Mouse (Mus musculus) heart, adult 9 months (tissue): Measurements from ENCODE around the gene Glod4.

Experiments
- DNase-seq, 2 experiments: peaks; one replicate each; pipeline ENCODE4 v3.0.0; 2022; ENCODE audit warnings: low spot score in 2 of 2

Gene Glod4

DNA sequence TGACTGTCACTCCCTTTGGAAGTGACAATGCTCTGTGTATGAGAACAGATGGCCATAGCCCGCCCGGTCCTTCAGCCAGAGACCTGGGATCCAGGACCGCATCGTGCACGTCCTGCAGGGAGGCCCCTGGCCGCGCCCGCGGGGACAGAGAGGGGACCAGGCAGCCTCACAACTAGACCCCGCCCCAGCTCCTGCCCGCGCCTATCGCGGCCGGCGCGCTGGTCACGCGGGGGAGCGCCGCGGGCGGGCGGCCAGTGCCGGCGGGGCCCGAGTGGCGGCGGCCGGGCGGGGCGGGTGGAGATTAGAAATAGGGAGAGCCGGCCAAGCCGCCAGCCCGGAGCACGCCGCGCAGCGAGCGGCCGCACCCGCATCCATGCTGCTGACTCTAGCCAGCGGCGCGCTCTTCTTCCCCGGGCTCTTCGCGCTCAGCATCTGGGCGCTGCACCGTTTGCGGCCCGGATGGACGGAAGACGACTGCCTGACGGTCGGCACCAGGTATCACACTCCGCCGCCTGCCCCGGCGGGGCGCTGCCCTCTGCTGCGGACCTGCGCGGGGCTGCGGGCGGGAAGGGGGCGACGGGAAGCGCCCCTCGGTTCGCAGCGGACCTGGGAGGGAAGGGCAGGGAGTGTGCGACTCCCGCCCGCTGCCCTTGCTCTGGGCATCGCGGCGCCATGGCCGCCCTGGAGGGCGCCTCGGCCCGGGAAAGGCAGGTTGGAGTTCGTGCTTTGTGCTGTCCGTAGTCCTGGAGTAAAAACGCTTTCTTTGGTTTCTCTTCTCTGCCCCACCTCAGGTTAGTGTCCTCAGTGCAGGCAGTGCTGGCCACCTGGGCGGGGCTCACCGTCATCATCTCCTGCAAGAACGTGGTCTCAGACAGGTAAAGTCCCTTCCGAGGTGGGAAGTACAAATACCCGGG is 41.5 kb downstream of the Glod4 start:
- peak; percentile 91 to 92 for DNase-seq

GRCm38 (mm10) chr11:76196977-76197469 is 46.5 kb downstream of the Glod4 start:
- no peak for DNase-seq

GRCm38 (mm10) chr11:76196275-76196976 is 47.1 kb downstream of the Glod4 start:
- DNase-seq: no peak

- DNase-seq: no peak
These were observed 56.6 kb downstream of the Glod4 start for GRCm38 (mm10) chr11:76186908-76187307.

GRCm38 (mm10) chr11:76183745-76184144 is 59.8 kb downstream of the Glod4 start:
- no peak for DNase-seq

DNA sequence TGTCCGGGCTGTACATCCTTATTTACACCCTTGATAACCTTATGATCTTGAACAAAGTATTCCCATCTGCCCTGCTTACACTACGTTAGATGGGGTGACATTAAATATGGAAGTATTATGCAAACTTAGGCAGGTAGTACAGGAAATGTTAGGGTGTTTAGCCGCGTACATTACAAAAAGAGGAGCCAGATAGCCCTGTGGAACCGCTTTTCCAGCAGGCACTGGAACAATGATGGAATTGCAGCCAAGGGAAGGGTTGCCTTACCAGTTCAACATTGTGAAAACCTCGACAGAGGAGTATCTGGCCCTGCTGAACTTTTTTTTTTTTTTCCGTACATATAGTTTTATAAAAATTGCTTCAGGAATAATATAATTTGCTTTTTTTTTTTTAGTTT is 63.4 kb downstream of the Glod4 start:
- DNase-seq: no peak

DNA sequence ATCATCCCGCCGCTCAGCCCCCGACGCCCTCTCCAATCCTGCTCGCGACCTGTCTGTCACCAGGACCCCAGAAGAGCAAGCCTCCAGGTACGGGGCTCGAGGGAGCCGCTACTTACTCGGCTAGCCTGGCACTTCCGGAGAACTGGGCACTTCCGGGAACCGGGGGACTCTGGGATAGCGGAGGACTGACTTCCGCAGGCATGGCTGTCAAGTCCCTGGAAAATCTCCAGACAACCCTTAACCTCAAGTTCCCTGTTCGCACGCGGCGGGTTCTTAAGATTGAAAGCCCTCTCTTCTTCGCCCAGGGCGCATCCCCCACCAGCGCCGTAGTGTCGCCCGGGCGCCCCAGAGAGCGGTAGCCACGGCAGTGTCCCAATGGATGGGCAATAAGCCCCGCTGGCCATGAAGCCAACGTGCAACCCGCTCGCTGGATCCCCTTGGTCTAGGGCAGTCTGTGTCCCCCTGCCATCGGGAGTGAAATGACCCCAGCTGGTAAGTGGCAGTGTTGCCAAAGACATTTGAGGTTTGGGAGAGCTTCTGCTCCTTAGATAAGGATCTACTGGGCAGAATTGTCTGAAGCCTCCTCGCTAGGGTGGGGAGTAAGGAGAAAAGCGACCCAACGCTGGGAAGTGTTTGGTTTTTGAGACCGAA is 63.9 kb downstream of the Glod4 start, which contains the start of the genes Vps53 and Fam57a:
Gene Vps53 (minus strand): TSS at position 153 of the 651 bp plus-strand sequence.
Gene Fam57a (plus strand): TSS at position 177 of the 651 bp plus-strand sequence.
- DNase-seq: peak; percentile 85 to 88

- DNase-seq: peak in 1 of 2 experiments; percentile 2
These were observed 64.6 kb downstream of the Glod4 start for GRCm38 (mm10) chr11:76178726-76179494.

DNA sequence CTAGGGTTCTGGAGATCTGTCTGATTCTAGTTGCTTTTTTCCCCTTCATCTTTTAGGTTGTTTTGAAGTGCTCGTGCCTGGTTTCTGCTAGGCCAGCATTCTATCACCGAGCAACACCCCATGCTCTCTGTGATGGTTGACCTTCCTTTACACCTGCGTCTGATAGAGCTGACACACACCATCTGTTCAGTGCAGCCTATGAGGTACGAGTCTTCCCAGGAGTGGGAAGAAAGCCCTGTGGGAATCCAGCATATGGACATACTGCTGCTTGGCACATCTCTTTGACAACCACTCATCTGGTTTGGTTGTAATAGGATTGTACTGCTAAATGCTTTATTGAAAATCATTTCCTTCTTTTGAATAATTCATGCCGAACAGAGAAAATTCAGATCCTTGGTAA is 73.3 kb downstream of the Glod4 start:
- no peak for DNase-seq

- no peak for DNase-seq
These were observed 74.5 kb downstream of the Glod4 start for GRCm38 (mm10) chr11:76168976-76169375.

DNA sequence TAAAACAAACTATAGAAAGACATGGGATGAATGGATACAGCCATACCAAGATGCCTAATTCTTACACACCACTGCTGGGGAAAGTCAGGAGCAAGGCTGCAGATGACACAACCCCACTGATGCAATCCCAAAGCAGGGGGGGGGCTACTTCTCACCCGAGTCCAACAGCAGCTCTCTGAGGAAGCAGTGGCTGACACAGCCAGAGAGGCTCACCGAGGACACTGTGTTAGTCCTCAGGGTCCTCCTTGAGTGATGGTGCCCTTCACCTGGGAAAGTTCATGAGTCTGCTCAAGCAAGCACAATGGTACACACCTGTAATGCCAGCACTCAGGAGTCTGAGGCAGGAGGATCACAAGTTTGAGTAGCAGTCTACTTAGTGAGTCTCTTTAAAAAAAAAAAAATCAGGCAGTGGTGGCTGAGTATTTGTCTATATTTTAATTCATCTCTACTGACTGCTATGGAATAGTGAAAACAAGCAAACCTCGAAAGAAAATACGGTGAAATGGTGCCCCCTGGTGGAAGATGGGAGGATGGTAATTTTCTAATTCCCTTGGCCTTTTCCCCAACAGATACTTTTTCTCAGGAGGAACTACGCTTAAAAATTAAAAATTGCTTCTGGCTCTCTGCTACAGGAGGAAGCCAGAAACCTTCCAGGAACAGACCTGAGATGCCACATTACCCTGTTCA is 76.3 kb downstream of the Glod4 start:
- DNase-seq: peak; percentile 20 to 70

GRCm38 (mm10) chr11:76166657-76167056 is 76.9 kb downstream of the Glod4 start:
- peak in 1 of 2 experiments; percentile 7 for DNase-seq

- DNase-seq: no peak
These were observed 83.3 kb downstream of the Glod4 start for GRCm38 (mm10) chr11:76160251-76160650.

GRCm38 (mm10) chr11:76158375-76158774 is 85.2 kb downstream of the Glod4 start:
- no peak for DNase-seq

- no peak for DNase-seq
These were observed 88.7 kb downstream of the Glod4 start for GRCm38 (mm10) chr11:76154861-76155260.

GRCm38 (mm10) chr11:76154200-76154599 is 89.3 kb downstream of the Glod4 start:
- DNase-seq: no peak

GRCm38 (mm10) chr11:76153236-76153951 is 90.1 kb downstream of the Glod4 start:
- DNase-seq: no peak

DNA sequence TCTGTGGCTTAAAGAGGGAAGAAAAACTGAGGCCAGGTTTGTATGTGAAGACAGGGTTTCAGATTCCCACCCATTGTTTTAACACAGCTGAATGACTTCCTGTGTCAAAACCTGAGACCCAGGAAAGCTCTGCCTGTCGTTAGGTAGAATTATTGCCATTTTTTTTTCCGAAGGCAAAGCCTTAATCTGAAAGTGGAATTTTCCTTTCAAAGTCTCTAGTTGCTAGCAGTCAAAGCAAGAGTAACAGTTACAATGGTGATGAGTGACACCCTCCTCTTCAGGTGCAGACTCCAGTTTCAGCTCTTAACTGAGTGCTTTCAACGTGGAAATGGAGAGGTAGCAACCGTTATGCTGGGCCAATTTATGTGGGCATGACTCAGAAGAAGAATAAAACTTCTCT is 92.5 kb downstream of the Glod4 start:
- no peak for DNase-seq

DNA sequence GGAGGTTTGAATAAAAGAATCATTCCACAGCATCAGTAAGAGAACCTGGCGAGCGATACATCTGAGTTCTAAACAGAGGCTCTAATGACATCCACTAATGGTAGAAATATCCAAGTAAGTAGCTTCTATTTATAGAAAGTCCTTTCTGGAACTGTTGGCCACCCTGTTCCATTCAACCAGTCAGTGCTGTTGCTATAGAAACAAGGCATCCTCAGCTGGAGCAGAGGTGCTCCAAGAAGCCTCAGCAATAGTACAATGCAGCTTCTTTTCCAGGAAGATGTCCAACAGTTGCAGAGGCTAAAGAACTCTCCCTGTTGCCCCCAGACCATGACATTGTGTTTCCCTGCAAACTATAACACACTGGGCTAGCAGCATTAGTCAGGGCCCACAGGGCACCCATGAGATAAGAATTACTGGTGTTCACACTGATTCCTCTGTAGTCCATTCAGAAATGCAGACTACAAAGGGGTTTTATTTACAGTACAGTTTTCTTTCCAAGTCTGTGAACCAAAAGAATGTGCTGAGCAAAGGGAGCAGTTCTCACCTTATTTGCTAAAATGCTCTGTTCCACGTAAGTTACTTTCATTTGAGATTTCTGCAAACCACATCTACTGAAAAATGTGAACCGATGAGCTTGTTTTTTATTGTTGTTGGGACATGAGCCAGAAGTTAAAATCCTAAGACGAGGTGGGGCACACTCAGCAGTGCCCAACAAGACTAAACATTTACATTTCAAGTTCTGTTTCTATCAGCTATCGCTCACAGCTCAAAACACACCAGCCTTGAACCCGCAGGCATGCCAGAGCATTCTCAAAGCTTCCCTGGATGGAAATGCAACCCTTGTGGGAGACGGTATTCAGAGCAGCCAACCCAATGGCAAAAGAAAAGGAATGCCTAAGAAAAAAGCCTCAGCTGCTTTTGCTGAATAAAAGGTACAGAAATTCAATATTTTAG is 95.2 kb downstream of the Glod4 start:
- no peak for DNase-seq
